Mouse (Mus musculus): Measurements from ENCODE around the gene Zfp523. TPM values are rescaled to one million over a fixed set of nuclear protein-coding genes. Genes with fewer than 3 reads are reported as not detected.
"Not testable (repeated sequence)": the region's sequence is repeated elsewhere in the genome, so short reads cannot be mapped to it uniquely, and the experiment has no call there.

Gene Zfp523
- total and polyA plus RNA-seq, 2 experiments from 2014 or later, result 14.9 to 33.0 TPM

- Histone ChIP-seq H3K4me3 (ENCODE audit: low read depth, low read length) (no peak overlapping the region), H3K4me1 (ENCODE audit: control insufficient read depth, insufficient read depth) (0 out of 2 replicates have a peak, but pooled peaks cover 4% of the 10 kb centered on the region), H3K9ac (replicated peaks; ENCODE audit: low read depth, low read length) (no peak overlapping the region), H3K27ac (ENCODE audit: low read depth) (no peak overlapping the region), H3K27me3 (ENCODE audit: control insufficient read depth, insufficient read depth, low read length) (0 out of 2 replicates have a peak, but pooled peaks cover 2% of the 10 kb centered on the region), H3K36me3 (replicated peaks; ENCODE audit: control insufficient read depth, insufficient read depth, low read length) (no peaks in the 10 kb centered on the region), H3K9me3 (replicated peaks; ENCODE audit: control insufficient read depth, low read length) (no peaks in the 10 kb centered on the region), H3K4me2 (ENCODE audit: low read depth, low read length) (no peak overlapping the region)
- ATAC-seq (ENCODE audit: insufficient read depth, low read depth) (no peak), DNase-seq (ENCODE audit: low spot score) (no peak)
- 64% methylated on average over 9 of the region's 9 CpGs for WGBS
- no peak for TF ChIP-seq CTCF (IDR thresholded peaks at IDR 0.05; ENCODE audit: low read depth)
- no peak for TF ChIP-seq EP300 (IDR thresholded peaks at IDR 0.05; ENCODE audit: low read depth)
These were observed 35.5 kb downstream of the Zfp523 start for GRCm38 (mm10) chr17:28212391-28212790.

GRCm38 (mm10) chr17:28213236-28213635, 36.3 kb downstream of the Zfp523 start:
- Histone ChIP-seq H3K4me2 (ENCODE audit: low read depth, low read length) (no peak overlapping the region), H3K9ac (replicated peaks; ENCODE audit: low read depth, low read length) (no peak overlapping the region), H3K4me1 (ENCODE audit: control insufficient read depth, insufficient read depth) (no peaks in the 10 kb centered on the region), H3K27me3 (ENCODE audit: control insufficient read depth, insufficient read depth, low read length) (0 out of 2 replicates have a peak, but pooled peaks cover 3% of the 10 kb centered on the region), H3K9me3 (replicated peaks; ENCODE audit: control insufficient read depth, low read length) (no peaks in the 10 kb centered on the region), H3K4me3 (ENCODE audit: low read depth, low read length) (no peak overlapping the region), H3K27ac (ENCODE audit: low read depth) (no peak overlapping the region), H3K36me3 (replicated peaks; ENCODE audit: control insufficient read depth, insufficient read depth, low read length) (no peaks in the 10 kb centered on the region)
- 28% methylated on average over 4 of the region's 4 CpGs for WGBS
- TF ChIP-seq CTCF (IDR thresholded peaks at IDR 0.05; ENCODE audit: low read depth), result peak; percentile 11; the same call in 1 of the 2 replicates
- TF ChIP-seq EP300 (IDR thresholded peaks at IDR 0.05; ENCODE audit: low read depth), result no peak
- DNase-seq (ENCODE audit: low spot score) (no peak), ATAC-seq (ENCODE audit: insufficient read depth, low read depth) (no peak)

GRCm38 (mm10) chr17:28216791-28217190, 39.9 kb downstream of the Zfp523 start:
- DNase-seq (ENCODE audit: low spot score), result no peak
- Histone ChIP-seq H3K9ac (replicated peaks; ENCODE audit: low read depth, low read length) (no peak overlapping the region), H3K36me3 (replicated peaks; ENCODE audit: control insufficient read depth, insufficient read depth, low read length) (no peaks in the 10 kb centered on the region), H3K4me1 (ENCODE audit: control insufficient read depth, insufficient read depth) (no peaks in the 10 kb centered on the region), H3K9me3 (replicated peaks; ENCODE audit: control insufficient read depth, low read length) (no peaks in the 10 kb centered on the region), H3K27ac (ENCODE audit: low read depth) (no peak overlapping the region), H3K27me3 (ENCODE audit: control insufficient read depth, insufficient read depth, low read length) (0 out of 2 replicates have a peak, but pooled peaks cover 3% of the 10 kb centered on the region), H3K4me2 (ENCODE audit: low read depth, low read length) (no peak overlapping the region), H3K4me3 (ENCODE audit: low read depth, low read length) (no peak overlapping the region)
- no peak for TF ChIP-seq EP300 (IDR thresholded peaks at IDR 0.05; ENCODE audit: low read depth)
- no peak for TF ChIP-seq CTCF (IDR thresholded peaks at IDR 0.05; ENCODE audit: low read depth)
- WGBS, result 78% methylated on average over 9 of the region's 9 CpGs
- ATAC-seq (ENCODE audit: insufficient read depth, low read depth), result no peak

GRCm38 (mm10) chr17:28217721-28218649, 41.1 kb downstream of the Zfp523 start:
- DNase-seq (ENCODE audit: low spot score) (no peak), ATAC-seq (ENCODE audit: insufficient read depth, low read depth) (peak; percentile 44; the same call in 1 of the 2 replicates)
- 20% methylated on average over 23 of the region's 23 CpGs for WGBS
- Histone ChIP-seq H3K27ac (ENCODE audit: low read depth) (peak overlapping the region; percentile 72), H3K9me3 (replicated peaks; ENCODE audit: control insufficient read depth, low read length) (no peaks in the 10 kb centered on the region), H3K9ac (replicated peaks; ENCODE audit: low read depth, low read length) (no peak overlapping the region), H3K27me3 (ENCODE audit: control insufficient read depth, insufficient read depth, low read length) (0 out of 2 replicates have a peak, but pooled peaks cover 3% of the 10 kb centered on the region), H3K4me1 (ENCODE audit: control insufficient read depth, insufficient read depth) (0 out of 2 replicates have a peak, but pooled peaks cover under 1% of the 10 kb centered on the region), H3K4me2 (ENCODE audit: low read depth, low read length) (peak overlapping the region; percentile 29; the same call in 1 of the 2 replicates), H3K36me3 (replicated peaks; ENCODE audit: control insufficient read depth, insufficient read depth, low read length) (no peaks in the 10 kb centered on the region), H3K4me3 (ENCODE audit: low read depth, low read length) (peak overlapping the region; percentile 3; the same call in 1 of the 2 replicates)
- no peak for TF ChIP-seq EP300 (IDR thresholded peaks at IDR 0.05; ENCODE audit: low read depth)
- TF ChIP-seq CTCF (IDR thresholded peaks at IDR 0.05; ENCODE audit: low read depth), result no peak

- H3K27me3 ChIP-seq (ENCODE audit: control insufficient read depth, insufficient read depth, low read length); H3K4me2 ChIP-seq (ENCODE audit: low read depth, low read length); DNase-seq (ENCODE audit: low spot score); H3K4me3 ChIP-seq (ENCODE audit: low read depth, low read length); H3K9me3 ChIP-seq (replicated peaks; ENCODE audit: control insufficient read depth, low read length); H3K9ac ChIP-seq (replicated peaks; ENCODE audit: low read depth, low read length); H3K36me3 ChIP-seq (replicated peaks; ENCODE audit: control insufficient read depth, insufficient read depth, low read length); H3K27ac ChIP-seq (ENCODE audit: low read depth); ATAC-seq (ENCODE audit: insufficient read depth, low read depth): not testable (repeated sequence)
- 90% methylated on average over 10 of the region's 10 CpGs for WGBS
- H3K4me1 ChIP-seq (ENCODE audit: control insufficient read depth, insufficient read depth), result peaks cover 12% of the 10 kb centered on the region; the same call in 1 of the 2 replicates
These were observed 45.5 kb downstream of the Zfp523 start for GRCm38 (mm10) chr17:28222463-28222862.

All from heart, postnatal 0 days (tissue).